Mouse (Mus musculus) myocyte (in vitro differentiated cells): ENCODE measurements around the gene Acod1. TPM values are rescaled to one million over a fixed set of nuclear protein-coding genes. Genes with fewer than 3 reads are reported as not detected.
A peak's percentile ranks its signal among the peaks of the same experiment; 100 is the strongest.

Source experiments
- H3K27me3 ChIP-seq: one replicate; pipeline ENCODE4 v1.6.1; 2011; ENCODE audit not compliant: control insufficient read depth, insufficient read depth, insufficient read length
- H3K36me3 ChIP-seq: one replicate; pipeline ENCODE4 v1.6.1; 2011; ENCODE audit not compliant: control insufficient read depth, insufficient read depth
- H3K4me2 ChIP-seq: one replicate; pipeline ENCODE4 v1.6.1; 2011; ENCODE audit warnings: low read depth, control low read depth
- H3K4me3 ChIP-seq: one replicate; pipeline ENCODE4 v1.5.1; 2011; ENCODE audit warnings: mild to moderate bottlenecking, control low read depth, moderate library complexity
- H3K79me2 ChIP-seq: one replicate; pipeline ENCODE4 v1.6.1; 2011; ENCODE audit not compliant: control insufficient read depth, insufficient read depth
- H3ac ChIP-seq: one replicate; pipeline ENCODE4 v1.6.1; 2011; ENCODE audit not compliant: control insufficient read depth, insufficient read length
- CEBPB ChIP-seq: IDR thresholded peaks from 2 replicates; pipeline ENCODE4 v1.6.1; 2011; ENCODE audit warnings: mild to moderate bottlenecking, moderate library complexity; ENCODE audit not compliant: poor library complexity, insufficient read depth, severe bottlenecking
- E2F4 ChIP-seq: IDR thresholded peaks from one replicate; pipeline ENCODE4 v1.6.1; 2011; ENCODE audit warnings: mild to moderate bottlenecking, control low read depth, moderate library complexity; ENCODE audit not compliant: insufficient read depth
- MAX ChIP-seq: IDR thresholded peaks from one replicate; pipeline ENCODE4 v1.6.1; 2011; ENCODE audit warnings: low read depth, mild to moderate bottlenecking, control low read depth
- MYOD1 ChIP-seq, 3 experiments: IDR thresholded peaks; one replicate each; pipeline ENCODE4 v1.6.1; 2011; ENCODE audit warnings: control low read depth in 2 of 3, low read depth in 2 of 3, mild to moderate bottlenecking in 2 of 3, moderate library complexity in 1 of 3; ENCODE audit not compliant: insufficient read length in 2 of 3, control insufficient read depth in 1 of 3
- MYOG ChIP-seq, 3 experiments: IDR thresholded peaks; one replicate each; pipeline ENCODE4 v1.6.1; 2011; ENCODE audit warnings: control low read depth in 2 of 3, low read depth in 2 of 3, mild to moderate bottlenecking in 2 of 3; ENCODE audit not compliant: insufficient read length in 2 of 3, control insufficient read depth in 1 of 3, insufficient read depth in 1 of 3
- POLR2A ChIP-seq: IDR thresholded peaks from one replicate; pipeline ENCODE4 v1.6.1; 2011; ENCODE audit warnings: low read depth, mild to moderate bottlenecking, control low read depth, moderate library complexity; ENCODE audit not compliant: insufficient read length
- POLR2AphosphoS2 ChIP-seq: IDR thresholded peaks from one replicate; pipeline ENCODE4 v1.6.1; 2011; ENCODE audit warnings: low read depth, control low read depth; ENCODE audit not compliant: insufficient read length
- REST ChIP-seq: IDR thresholded peaks from one replicate; pipeline ENCODE4 v1.6.1; 2011; ENCODE audit warnings: mild to moderate bottlenecking, control low read depth, moderate library complexity; ENCODE audit not compliant: insufficient read depth, insufficient read length
- SRF ChIP-seq: IDR thresholded peaks from one replicate; pipeline ENCODE4 v1.6.1; 2011; ENCODE audit warnings: low read depth; ENCODE audit not compliant: control insufficient read depth, insufficient read length
- TCF12 ChIP-seq: IDR thresholded peaks from one replicate; pipeline ENCODE4 v1.6.1; 2011; ENCODE audit warnings: mild to moderate bottlenecking, control low read depth; ENCODE audit not compliant: poor library complexity, insufficient read depth, severe bottlenecking
- TCF3 ChIP-seq: IDR thresholded peaks from one replicate; pipeline ENCODE4 v1.6.1; 2011; ENCODE audit warnings: low read depth, control low read depth; ENCODE audit not compliant: insufficient read length
- USF1 ChIP-seq: IDR thresholded peaks from one replicate; pipeline ENCODE4 v1.6.1; 2011; ENCODE audit warnings: low read depth, mild to moderate bottlenecking, control low read depth, moderate library complexity
- polyA plus RNA-seq: library from polyadenylated mRNA; unstranded; fragments of >200 nt; fragmentation: generic; extraction: Trizol; gene quantifications from one replicate; pipeline ENCODE4 v1.2.1, GENCODE M21; 2012; ENCODE audit warnings: missing spikeins

The Acod1 gene
- polyA plus RNA-seq, 1 experiment = not detected

GRCm38 (mm10) chr14:103070790-103071189 lies 24.0 kb downstream of the Acod1 start:
- peak overlapping the region; percentile 47 for H3K4me3 ChIP-seq
- TF ChIP-seq POLR2A (no peak), REST (no peak), TCF12 (no peak), E2F4 (no peak)
- no peaks in the 10 kb centered on the region for H3K27me3 ChIP-seq
- H3K36me3 ChIP-seq = peaks cover 19% of the 10 kb centered on the region
- H3ac ChIP-seq = peak overlapping the region; percentile 30
- no peaks in the 10 kb centered on the region for H3K79me2 ChIP-seq
- H3K4me2 ChIP-seq = peak overlapping the region; percentile 93

GRCm38 (mm10) chr14:103071471-103071870 lies 24.7 kb downstream of the Acod1 start:
- no peak for TF ChIP-seq TCF12
- no peak for TF ChIP-seq E2F4
- TF ChIP-seq POLR2AphosphoS2 = no peak
- TF ChIP-seq MYOG (IDR thresholded peaks at IDR 0.05; ENCODE audit: control insufficient read depth in 1 of 3, insufficient read depth in 1 of 3, insufficient read length in 2 of 3, low read depth in 2 of 3) = no peak
- no peak for TF ChIP-seq POLR2A
- TF ChIP-seq MAX = no peak
- TF ChIP-seq SRF = no peak
- TF ChIP-seq MYOD1 (IDR thresholded peaks at IDR 0.05; ENCODE audit: control insufficient read depth in 1 of 3, insufficient read length in 2 of 3, low read depth in 2 of 3) = no peak
- TF ChIP-seq REST = no peak
- TF ChIP-seq TCF3 = no peak
- TF ChIP-seq USF1 = no peak
- no peak for TF ChIP-seq CEBPB
- Histone ChIP-seq H3K36me3 (peaks cover 22% of the 10 kb centered on the region), H3K27me3 (no peaks in the 10 kb centered on the region), H3K4me3 (peak overlapping the region; percentile 47), H3K79me2 (no peaks in the 10 kb centered on the region), H3K4me2 (no peak overlapping the region), H3ac (no peak overlapping the region)

- Histone ChIP-seq H3K79me2 (no peaks in the 10 kb centered on the region), H3K27me3 (no peaks in the 10 kb centered on the region), H3K36me3 (peaks cover 31% of the 10 kb centered on the region), H3K4me2 (no peak overlapping the region), H3K4me3 (no peak overlapping the region), H3ac (no peak overlapping the region)
- TF ChIP-seq TCF3 = no peak
Observed at GRCm38 (mm10) chr14:103072731-103073130, 26.0 kb downstream of the Acod1 start.

GRCm38 (mm10) chr14:103073825-103074224 lies 27.0 kb downstream of the Acod1 start:
- Histone ChIP-seq H3K36me3 (peaks cover 34% of the 10 kb centered on the region), H3K4me3 (no peak overlapping the region), H3ac (no peak overlapping the region), H3K27me3 (no peaks in the 10 kb centered on the region), H3K4me2 (no peak overlapping the region), H3K79me2 (no peaks in the 10 kb centered on the region)
- TF ChIP-seq SRF = no peak
- no peak for TF ChIP-seq POLR2A
- no peak for TF ChIP-seq USF1
- TF ChIP-seq MYOG (IDR thresholded peaks at IDR 0.05; ENCODE audit: control insufficient read depth in 1 of 3, insufficient read depth in 1 of 3, insufficient read length in 2 of 3, low read depth in 2 of 3) = no peak
- TF ChIP-seq TCF3 = no peak
- no peak for TF ChIP-seq CEBPB
- no peak for TF ChIP-seq TCF12
- no peak for TF ChIP-seq MAX
- no peak for TF ChIP-seq REST
- TF ChIP-seq POLR2AphosphoS2 = no peak
- no peak for TF ChIP-seq MYOD1 (IDR thresholded peaks at IDR 0.05; ENCODE audit: control insufficient read depth in 1 of 3, insufficient read length in 2 of 3, low read depth in 2 of 3)
- TF ChIP-seq E2F4 = no peak

GRCm38 (mm10) chr14:103075166-103075565 lies 28.4 kb downstream of the Acod1 start:
- H3K79me2 ChIP-seq = no peaks in the 10 kb centered on the region
- TF ChIP-seq SRF (no peak), POLR2AphosphoS2 (peak; percentile 52)
- peaks cover 43% of the 10 kb centered on the region for H3K36me3 ChIP-seq
- no peak overlapping the region for H3K4me3 ChIP-seq
- H3ac ChIP-seq = no peak overlapping the region
- no peak overlapping the region for H3K4me2 ChIP-seq
- H3K27me3 ChIP-seq = no peaks in the 10 kb centered on the region
